Comparison of ENCODE assay signal across 25 mouse cellular contexts in genomic region chr11:79221641-79222040, GRCm38 (mm10). TPM values are rescaled to one million over a fixed set of nuclear protein-coding genes. Genes with fewer than 3 reads are reported as not detected.
DNase-seq lines count a peak whose midpoint lies in the region; ATAC-seq lines count a peak whose summit lies in the region.
"Had no signal": no experiment of that assay in that cellular context is flagged by ENCODE, and none has a peak within 500 bp of the region (broad histone marks: within the 10 kb centered on the region; RNA-seq: fewer than 3 reads in every experiment).

No protein-coding gene starts in this region.

- no peak overlapping the region for H3K4me3 ChIP-seq in forebrain, embryonic 11.5 days (ENCODE audit: low read depth, low read length)
- no peak overlapping the region for H3K4me3 ChIP-seq in forebrain, embryonic 10.5 days
- H3K4me3 ChIP-seq in hindbrain, embryonic 14.5 days (replicated peaks; ENCODE audit: low read length), result no peak overlapping the region
- H3K4me3 ChIP-seq: forebrain, embryonic 15.5 days; heart, adult 2 months; layer of hippocampus, adult 2 months; left cerebral cortex, adult 2 months; limb, embryonic 12.5 days; liver, embryonic 15.5 days; lung, embryonic 15.5 days had no signal

- H3K4me1 ChIP-seq in forebrain, embryonic 11.5 days (replicated peaks; ENCODE audit: control insufficient read depth, insufficient read depth, low read length), result peaks cover 2% of the 10 kb centered on the region; the same call in 1 of the 2 replicates
- H3K4me1 ChIP-seq in forebrain, embryonic 10.5 days, result peaks cover 16% of the 10 kb centered on the region
- H3K4me1 ChIP-seq in hindbrain, embryonic 14.5 days (replicated peaks; ENCODE audit: control insufficient read depth, insufficient read depth, low read length), result 0 out of 2 replicates have a peak, but pooled peaks cover 5% of the 10 kb centered on the region

- no peaks in the 10 kb centered on the region for H3K27me3 ChIP-seq in forebrain, embryonic 11.5 days (ENCODE audit: control insufficient read depth, insufficient read depth, low read length)
- no peaks in the 10 kb centered on the region for H3K27me3 ChIP-seq in forebrain, embryonic 10.5 days (ENCODE audit: poor library complexity, severe bottlenecking)
- no peaks in the 10 kb centered on the region for H3K27me3 ChIP-seq in hindbrain, embryonic 14.5 days (ENCODE audit: control insufficient read depth, insufficient read depth, low read length)
- H3K27me3 ChIP-seq: forebrain, embryonic 15.5 days; limb, embryonic 12.5 days; liver, embryonic 15.5 days; lung, embryonic 15.5 days; Patski had no signal

- no peak overlapping the region for H3K9ac ChIP-seq in forebrain, embryonic 11.5 days (ENCODE audit: low read length)
- no peak overlapping the region for H3K9ac ChIP-seq in hindbrain, embryonic 14.5 days
- H3K9ac ChIP-seq: forebrain, embryonic 15.5 days; limb, embryonic 12.5 days; liver, embryonic 15.5 days; lung, embryonic 15.5 days had no signal

- WGBS in forebrain, embryonic 11.5 days, result 79% methylated on average over 5 of the region's 5 CpGs
- WGBS in forebrain, embryonic 10.5 days, result 85% methylated on average over 5 of the region's 5 CpGs
- WGBS in hindbrain, embryonic 14.5 days, result 77% methylated on average over 5 of the region's 5 CpGs

- DNase-seq in forebrain, embryonic 11.5 days (ENCODE audit: low spot score), result peak; percentile 13
- DNase-seq in forebrain, embryonic 10.5 days (ENCODE audit: extremely low spot score, low spot score), result no peak
- DNase-seq in right cerebral cortex, postnatal 4 days, result peak; percentile 0
- no peak for DNase-seq in right cerebral cortex, adult 18-20 months
- DNase-seq in urinary bladder, postnatal 14 days (ENCODE audit: low spot score), result peak; percentile 0
- no peak for DNase-seq in urinary bladder, postnatal 25 days (ENCODE audit: low spot score)
- DNase-seq in thymus, postnatal 36 days, result peak; percentile 27 to 59
- no peak for DNase-seq in hindbrain, embryonic 14.5 days (ENCODE audit: low spot score)
- DNase-seq: adrenal gland, postnatal 10 days; cerebellum, adult 8-10 months; cerebellum, postnatal 25 days; kidney, adult 18-20 months; kidney, postnatal 36 days had no signal

- no peak for ATAC-seq in forebrain, embryonic 11.5 days (replicated peaks; ENCODE audit: low FRiP score)
- ATAC-seq in hindbrain, embryonic 14.5 days (ENCODE audit: low FRiP score), result no peak
- ATAC-seq: forebrain, embryonic 15.5 days; hindbrain, embryonic 16.5 days; midbrain, embryonic 16.5 days; Patski had no signal

- H3K4me2 ChIP-seq in forebrain, embryonic 11.5 days (ENCODE audit: low read depth, low read length, severe bottlenecking), result no peak overlapping the region
- H3K4me2 ChIP-seq in hindbrain, embryonic 14.5 days (replicated peaks), result no peak overlapping the region
- H3K4me2 ChIP-seq: forebrain, embryonic 15.5 days; limb, embryonic 12.5 days; liver, embryonic 15.5 days; lung, embryonic 15.5 days; midbrain, embryonic 11.5 days had no signal

- no peaks in the 10 kb centered on the region for H3K36me3 ChIP-seq in forebrain, embryonic 11.5 days (ENCODE audit: control insufficient read depth, insufficient read depth, low read length)
- no peaks in the 10 kb centered on the region for H3K36me3 ChIP-seq in forebrain, embryonic 10.5 days (replicated peaks)
- H3K36me3 ChIP-seq in hindbrain, embryonic 14.5 days (replicated peaks; ENCODE audit: control insufficient read depth, insufficient read depth), result no peaks in the 10 kb centered on the region
- H3K36me3 ChIP-seq: forebrain, embryonic 15.5 days; G1E; limb, embryonic 12.5 days; liver, embryonic 15.5 days; lung, embryonic 15.5 days had no signal

- H3K9me3 ChIP-seq in forebrain, embryonic 11.5 days (ENCODE audit: control insufficient read depth, low read length), result no peaks in the 10 kb centered on the region
- H3K9me3 ChIP-seq in forebrain, embryonic 10.5 days, result no peaks in the 10 kb centered on the region
- H3K9me3 ChIP-seq in hindbrain, embryonic 14.5 days (ENCODE audit: control insufficient read depth, low read length), result no peaks in the 10 kb centered on the region
- H3K9me3 ChIP-seq: forebrain, embryonic 15.5 days; limb, embryonic 12.5 days; liver, embryonic 15.5 days; lung, embryonic 15.5 days had no signal

- no peak overlapping the region for H3K27ac ChIP-seq in forebrain, embryonic 11.5 days (ENCODE audit: low read depth, low read length)
- H3K27ac ChIP-seq in forebrain, embryonic 10.5 days, result no peak overlapping the region
- H3K27ac ChIP-seq in hindbrain, embryonic 14.5 days, result no peak overlapping the region
- H3K27ac ChIP-seq: forebrain, embryonic 15.5 days; heart, adult 2 months; layer of hippocampus, adult 2 months; left cerebral cortex, adult 2 months; limb, embryonic 12.5 days; liver, embryonic 15.5 days; lung, embryonic 15.5 days had no signal

RNA-seq across cellular contexts. Expression of gene Wsb1, which starts 32.8 kb away (rescaled TPM):
- 355 and 371 TPM in 2 replicates for polyA plus RNA-seq in forebrain, embryonic 11.5 days (2014; fragmentation: Nextera tagmentation; extraction: Ambion mirVana)
- 256 and 266 TPM in 2 replicates for polyA plus RNA-seq in forebrain, embryonic 10.5 days (2016; fragmentation: Nextera tagmentation; extraction: Ambion mirVana)
- 583 and 597 TPM in 2 replicates for polyA plus RNA-seq in hindbrain, embryonic 14.5 days (2014; fragmentation: Nextera tagmentation; extraction: Ambion mirVana)

Comparison
In these comparisons a context has a peak if more than half of its experiments do, and no peak if none do; other contexts are left out.
1. DNase-seq: peak in forebrain, embryonic 11.5 days (single experiment), right cerebral cortex, postnatal 4 days (single experiment), urinary bladder, postnatal 14 days (single experiment) and thymus, postnatal 36 days (2 of 2); none in forebrain, embryonic 10.5 days (single experiment), right cerebral cortex, adult 18-20 months (single experiment), urinary bladder, postnatal 25 days (single experiment) and hindbrain, embryonic 14.5 days (single experiment).